Mouse (Mus musculus) small intestine, adult 2 months (tissue): ENCODE measurements around the gene Asb15.

ENCODE experiments used
- CTCF ChIP-seq: fragments of 200-500 bp; IDR thresholded peaks from 2 replicates; pipeline ENCODE4 v1.5.1; 2012; ENCODE audit warnings: low read depth, mild to moderate bottlenecking, control low read depth, inconsistent platforms, low read length, moderate library complexity, mixed read lengths; ENCODE audit not compliant: insufficient replicate concordance, insufficient read length; ENCODE audit errors: extremely low read depth
- POLR2A ChIP-seq: fragments of 200-500 bp; IDR thresholded peaks from 2 replicates; pipeline ENCODE4 v1.6.1; 2012; ENCODE audit warnings: low read depth, mild to moderate bottlenecking, control low read depth, inconsistent platforms, low read length, moderate library complexity

DNA sequence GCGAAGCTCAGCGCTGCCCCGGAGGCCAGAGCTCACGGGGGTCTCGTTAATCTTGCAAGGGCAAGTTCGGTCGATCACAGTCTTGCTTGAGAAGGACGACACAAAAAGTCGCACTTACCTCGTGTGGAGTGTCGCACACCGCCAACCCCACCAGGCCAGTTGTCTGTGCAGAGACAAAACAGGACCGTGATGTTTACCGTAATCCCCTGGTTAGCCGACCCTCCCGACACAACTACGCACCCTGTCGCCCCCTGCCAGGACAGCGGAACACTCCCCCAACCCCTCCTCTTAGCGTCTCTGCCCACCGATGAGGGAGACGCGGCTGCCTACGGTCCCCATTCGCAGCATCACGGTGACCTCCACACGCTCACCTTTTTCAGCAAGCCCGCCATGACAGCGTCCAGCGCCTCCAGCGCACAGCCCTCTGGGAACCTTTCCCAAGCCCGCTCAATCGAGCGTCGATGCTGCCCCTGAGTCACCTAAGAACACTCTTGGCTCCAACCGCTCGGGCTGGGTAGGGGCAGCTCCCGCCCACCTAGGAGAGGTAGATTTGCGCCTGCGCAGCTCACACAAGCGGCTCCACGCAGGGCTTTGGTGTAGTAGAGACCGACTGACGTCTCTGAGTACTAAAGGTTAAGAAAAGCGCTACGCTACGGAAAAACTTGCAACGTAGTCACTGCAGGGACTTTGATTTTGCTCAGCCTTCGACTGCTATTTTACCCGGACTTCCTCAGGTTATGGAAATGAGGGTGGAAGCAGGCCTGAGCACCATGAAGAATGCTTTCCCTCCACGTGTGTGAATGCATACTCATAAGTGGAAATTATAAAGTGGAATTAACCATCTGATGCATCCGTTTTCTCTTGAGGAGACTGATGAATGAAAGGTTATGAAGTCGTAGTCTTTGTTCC, 535 bp upstream of the Asb15 start, which contains the start of gene Ndufa5:
- TF ChIP-seq POLR2A (peak; percentile 58), CTCF (no peak)
